Mouse (Mus musculus) neural tube, embryonic 15.5 days (tissue): ENCODE measurements around the gene Nmnat3. TPM values are rescaled to one million over a fixed set of nuclear protein-coding genes. Genes with fewer than 3 reads are reported as not detected.

ENCODE experiments used
- ATAC-seq: fragments of 200-750 bp; cut with Nextera tagmentation; 2 replicates; pipeline ENCODE4 v1.8.0; 2017; ENCODE audit warnings: mild to moderate bottlenecking, moderate TSS enrichment, moderate library complexity; ENCODE audit not compliant: low FRiP score
- H3K27ac ChIP-seq: fragments of 300-500 bp; sonication (generic); replicated peaks from 2 replicates; pipeline ENCODE4 v1.5.1; 2015; ENCODE audit warnings: mild to moderate bottlenecking, inconsistent platforms
- H3K27me3 ChIP-seq: fragments of 300-500 bp; sonication (generic); replicated peaks from 2 replicates; pipeline ENCODE4 v1.6.1; 2015; ENCODE audit warnings: inconsistent platforms
- H3K36me3 ChIP-seq: fragments of 300-500 bp; sonication (generic); 2 replicates; pipeline ENCODE4 v1.6.1; 2015; ENCODE audit warnings: inconsistent platforms
- H3K4me1 ChIP-seq: fragments of 300-500 bp; sonication (generic); 2 replicates; pipeline ENCODE4 v1.6.1; 2015; ENCODE audit warnings: inconsistent platforms
- H3K4me2 ChIP-seq: fragments of 300-500 bp; sonication (generic); 2 replicates; pipeline ENCODE4 v1.6.1; 2015; ENCODE audit warnings: inconsistent platforms, mild to moderate bottlenecking, moderate library complexity
- H3K4me3 ChIP-seq: fragments of 300-500 bp; sonication (generic); replicated peaks from 2 replicates; pipeline ENCODE4 v1.5.1; 2015; ENCODE audit warnings: mild to moderate bottlenecking, inconsistent platforms
- H3K9ac ChIP-seq: fragments of 300-500 bp; sonication (generic); replicated peaks from 2 replicates; pipeline ENCODE4 v1.6.1; 2015; ENCODE audit warnings: mild to moderate bottlenecking, inconsistent platforms
- H3K9me3 ChIP-seq: fragments of 300-500 bp; sonication (generic); replicated peaks from 2 replicates; pipeline ENCODE4 v1.6.1; 2016; ENCODE audit warnings: inconsistent platforms
- WGBS: fragments of 180-500 bp; shearing (Covaris S2); methylation state at CpG from one replicate; pipeline ENCODE4 v1.1.7; 2015; ENCODE audit warnings: mixed read lengths; 5-methylcytosine and 5-hydroxymethylcytosine counted together
- polyA plus RNA-seq: library from polyadenylated mRNA; unstranded; fragments of >200 nt; fragmentation: Nextera tagmentation; extraction: Ambion mirVana; gene quantifications from 2 replicates; pipeline ENCODE4 v1.2.1, GENCODE M21; 2015

Nmnat3 gene
- polyA plus RNA-seq, 1 experiment from 2014 or later = 2.2 TPM

- H3K27ac ChIP-seq = no peak overlapping the region
- no peak overlapping the region for H3K4me2 ChIP-seq
- no peaks in the 10 kb centered on the region for H3K9me3 ChIP-seq
- no peaks in the 10 kb centered on the region for H3K36me3 ChIP-seq
- WGBS = 62% methylated on average over 12 of the region's 12 CpGs
- no peak overlapping the region for H3K4me3 ChIP-seq
- no peak overlapping the region for H3K9ac ChIP-seq
- ATAC-seq = no peak
- H3K4me1 ChIP-seq = no peaks in the 10 kb centered on the region; the same call in 1 of the 2 replicates
- H3K27me3 ChIP-seq = no peaks in the 10 kb centered on the region
Observed at GRCm38 (mm10) chr9:98407771-98408170, 120.5 kb downstream of the Nmnat3 start.

- no peak for ATAC-seq
- Histone ChIP-seq H3K27ac (no peak overlapping the region), H3K4me3 (no peak overlapping the region), H3K9ac (no peak overlapping the region), H3K4me1 (no peaks in the 10 kb centered on the region; the same call in 1 of the 2 replicates), H3K27me3 (no peaks in the 10 kb centered on the region), H3K4me2 (no peak overlapping the region), H3K9me3 (no peaks in the 10 kb centered on the region), H3K36me3 (no peaks in the 10 kb centered on the region)
- WGBS = 30% methylated on average over 3 of the region's 3 CpGs
Observed at GRCm38 (mm10) chr9:98409137-98409536, 121.9 kb downstream of the Nmnat3 start.

GRCm38 (mm10) chr9:98415427-98415826, 128.2 kb downstream of the Nmnat3 start:
- Histone ChIP-seq H3K9ac (no peak overlapping the region), H3K27me3 (no peaks in the 10 kb centered on the region; the same call in 1 of the 2 replicates), H3K4me2 (no peak overlapping the region), H3K36me3 (no peaks in the 10 kb centered on the region), H3K27ac (no peak overlapping the region), H3K4me3 (no peak overlapping the region), H3K9me3 (no peaks in the 10 kb centered on the region), H3K4me1 (no peaks in the 10 kb centered on the region)
- no peak for ATAC-seq
- 89% methylated on average over 4 of the region's 4 CpGs for WGBS

- Histone ChIP-seq H3K9ac (no peak overlapping the region), H3K27me3 (peaks cover 2% of the 10 kb centered on the region; the same call in 1 of the 2 replicates), H3K27ac (no peak overlapping the region), H3K4me3 (no peak overlapping the region), H3K36me3 (no peaks in the 10 kb centered on the region), H3K4me1 (no peaks in the 10 kb centered on the region), H3K9me3 (no peaks in the 10 kb centered on the region), H3K4me2 (no peak overlapping the region)
- no peak for ATAC-seq
- 46% methylated on average over 7 of the region's 7 CpGs for WGBS
Observed at GRCm38 (mm10) chr9:98417919-98418318, 130.7 kb downstream of the Nmnat3 start.

- H3K27me3 ChIP-seq = peaks cover 2% of the 10 kb centered on the region; the same call in 1 of the 2 replicates
- 91% methylated on average over 3 of the region's 3 CpGs for WGBS
- H3K36me3 ChIP-seq = no peaks in the 10 kb centered on the region
- no peak overlapping the region for H3K9ac ChIP-seq
- no peak overlapping the region for H3K4me3 ChIP-seq
- no peak overlapping the region for H3K27ac ChIP-seq
- H3K4me1 ChIP-seq = no peaks in the 10 kb centered on the region; the same call in none of the 2 replicates
- H3K4me2 ChIP-seq = no peak overlapping the region
- no peaks in the 10 kb centered on the region for H3K9me3 ChIP-seq
- no peak for ATAC-seq
Observed at GRCm38 (mm10) chr9:98418346-98418745, 131.1 kb downstream of the Nmnat3 start.

- Histone ChIP-seq H3K27me3 (peaks cover 2% of the 10 kb centered on the region; the same call in 1 of the 2 replicates), H3K4me2 (no peak overlapping the region), H3K9me3 (no peaks in the 10 kb centered on the region), H3K36me3 (no peaks in the 10 kb centered on the region), H3K4me1 (peaks cover 22% of the 10 kb centered on the region), H3K27ac (no peak overlapping the region), H3K4me3 (no peak overlapping the region), H3K9ac (no peak overlapping the region)
- 75% methylated on average over 1 of the region's 1 CpGs for WGBS
- no peak for ATAC-seq
Observed at GRCm38 (mm10) chr9:98420666-98421065, 133.4 kb downstream of the Nmnat3 start.

- ATAC-seq = no peak
- Histone ChIP-seq H3K27ac (no peak overlapping the region), H3K9ac (no peak overlapping the region), H3K4me2 (no peak overlapping the region), H3K4me3 (no peak overlapping the region), H3K27me3 (peaks cover 2% of the 10 kb centered on the region; the same call in 1 of the 2 replicates), H3K4me1 (peaks cover 30% of the 10 kb centered on the region), H3K36me3 (no peaks in the 10 kb centered on the region), H3K9me3 (no peaks in the 10 kb centered on the region)
- whole genome bisulfite sequencing = 59% methylated on average over 3 of the region's 3 CpGs
Observed at GRCm38 (mm10) chr9:98421903-98422302, 134.7 kb downstream of the Nmnat3 start.

- H3K4me2 ChIP-seq = peak within 1 kb of the TSS; percentile 84
Observed at GRCm38 (mm10) chr9:98422656-98423055, 135.4 kb downstream of the Nmnat3 start, which contains the start of gene Rbp1. TSS of gene Rbp1 (plus strand) at chr9:98422961.

GRCm38 (mm10) chr9:98423691-98424090, 136.5 kb downstream of the Nmnat3 start:
- peak overlapping the region; percentile 84 for H3K4me2 ChIP-seq
- H3K9ac ChIP-seq = peak overlapping the region; percentile 57; the same call in 1 of the 2 replicates
- 0 out of 2 replicates have a peak, but pooled peaks cover 2% of the 10 kb centered on the region for H3K27me3 ChIP-seq
- H3K4me3 ChIP-seq = peak overlapping the region; percentile 57
- H3K36me3 ChIP-seq = no peaks in the 10 kb centered on the region
- ATAC-seq = 0 out of 2 replicates have a peak, but pooled peaks have one; percentile 21
- WGBS = 18% methylated on average over 4 of the region's 4 CpGs
- peak overlapping the region; percentile 64; the same call in 1 of the 2 replicates for H3K27ac ChIP-seq
- peaks cover 47% of the 10 kb centered on the region for H3K4me1 ChIP-seq
- no peaks in the 10 kb centered on the region for H3K9me3 ChIP-seq

More at GRCm38 (mm10) chr9:98422656-98423055, 135.4 kb downstream of the Nmnat3 start, which contains the start of gene Rbp1:
- no peak for ATAC-seq
- Histone ChIP-seq H3K36me3 (no peaks in the 10 kb centered on the region), H3K27ac (no peak within 1 kb of the TSS; the same call in 1 of the 2 replicates), H3K4me1 (peaks cover 36% of the 10 kb centered on the region), H3K4me3 (peak within 1 kb of the TSS; percentile 57; the same call in 1 of the 2 replicates), H3K9me3 (no peaks in the 10 kb centered on the region), H3K27me3 (peaks cover 2% of the 10 kb centered on the region; the same call in 1 of the 2 replicates), H3K9ac (no peak within 1 kb of the TSS)
- WGBS = 87% methylated on average over 5 of the region's 5 CpGs

- WGBS = 3% methylated on average over 8 of the region's 8 CpGs
- Histone ChIP-seq H3K27me3 (0 out of 2 replicates have a peak, but pooled peaks cover 2% of the 10 kb centered on the region), H3K4me2 (peak overlapping the region; percentile 84), H3K4me3 (peak overlapping the region; percentile 57), H3K36me3 (no peaks in the 10 kb centered on the region), H3K4me1 (peaks cover 52% of the 10 kb centered on the region), H3K9me3 (no peaks in the 10 kb centered on the region), H3K27ac (peak overlapping the region; percentile 64), H3K9ac (peak overlapping the region; percentile 57)
- ATAC-seq = 0 out of 2 replicates have a peak, but pooled peaks have one; percentile 10
Observed at GRCm38 (mm10) chr9:98424291-98424690, 137.1 kb downstream of the Nmnat3 start.

GRCm38 (mm10) chr9:98424725-98425210, 137.5 kb downstream of the Nmnat3 start:
- ATAC-seq = peak; percentile 65
- 1% methylated on average over 41 of the region's 42 CpGs for WGBS
- Histone ChIP-seq H3K4me3 (peak overlapping the region; percentile 57), H3K4me2 (peak overlapping the region; percentile 84), H3K27me3 (0 out of 2 replicates have a peak, but pooled peaks cover 2% of the 10 kb centered on the region), H3K9me3 (no peaks in the 10 kb centered on the region), H3K36me3 (no peaks in the 10 kb centered on the region), H3K4me1 (peaks cover 57% of the 10 kb centered on the region), H3K9ac (peak overlapping the region; percentile 57), H3K27ac (peak overlapping the region; percentile 71)

GRCm38 (mm10) chr9:98425351-98425880, 138.2 kb downstream of the Nmnat3 start:
- WGBS = 10% methylated on average over 19 of the region's 19 CpGs
- no peak for ATAC-seq
- peak overlapping the region; percentile 57 for H3K9ac ChIP-seq
- peak overlapping the region; percentile 71 for H3K27ac ChIP-seq
- no peaks in the 10 kb centered on the region for H3K36me3 ChIP-seq
- H3K27me3 ChIP-seq = 0 out of 2 replicates have a peak, but pooled peaks cover 2% of the 10 kb centered on the region
- H3K4me3 ChIP-seq = peak overlapping the region; percentile 57
- H3K4me1 ChIP-seq = peaks cover 61% of the 10 kb centered on the region
- H3K4me2 ChIP-seq = peak overlapping the region; percentile 84
- no peaks in the 10 kb centered on the region for H3K9me3 ChIP-seq
